Mouse (Mus musculus) megakaryocyte-erythroid progenitor cell, adult 5-6 weeks (primary cell): ENCODE results near the gene Atp6v1g1. TPM values are rescaled to one million over a fixed set of nuclear protein-coding genes. Genes with fewer than 3 reads are reported as not detected.

Experiments used
- ATAC-seq: replicated peaks from 2 replicates; pipeline ENCODE4 v1.8.0; 2016; ENCODE audit warnings: mild to moderate bottlenecking, inconsistent platforms; ENCODE audit not compliant: severe bottlenecking, poor library complexity, low FRiP score, low TSS enrichment
- total RNA-seq, 2 experiments: library from RNA; stranded (forward) in 1 of 2; stranded (reverse) in 1 of 2; fragments of 200-1000, 215-1000 nt in 1 of 2; fragments of >200 nt in 1 of 2; fragmentation: Nextera tagmentation in 1 of 2; gene quantifications; 2 replicates each; pipeline ENCODE4 v1.2.3; 2014 to 2017

Atp6v1g1 gene
- total RNA-seq, 2 experiments from 2014 or later = 57.0 to 92.6 TPM

DNA sequence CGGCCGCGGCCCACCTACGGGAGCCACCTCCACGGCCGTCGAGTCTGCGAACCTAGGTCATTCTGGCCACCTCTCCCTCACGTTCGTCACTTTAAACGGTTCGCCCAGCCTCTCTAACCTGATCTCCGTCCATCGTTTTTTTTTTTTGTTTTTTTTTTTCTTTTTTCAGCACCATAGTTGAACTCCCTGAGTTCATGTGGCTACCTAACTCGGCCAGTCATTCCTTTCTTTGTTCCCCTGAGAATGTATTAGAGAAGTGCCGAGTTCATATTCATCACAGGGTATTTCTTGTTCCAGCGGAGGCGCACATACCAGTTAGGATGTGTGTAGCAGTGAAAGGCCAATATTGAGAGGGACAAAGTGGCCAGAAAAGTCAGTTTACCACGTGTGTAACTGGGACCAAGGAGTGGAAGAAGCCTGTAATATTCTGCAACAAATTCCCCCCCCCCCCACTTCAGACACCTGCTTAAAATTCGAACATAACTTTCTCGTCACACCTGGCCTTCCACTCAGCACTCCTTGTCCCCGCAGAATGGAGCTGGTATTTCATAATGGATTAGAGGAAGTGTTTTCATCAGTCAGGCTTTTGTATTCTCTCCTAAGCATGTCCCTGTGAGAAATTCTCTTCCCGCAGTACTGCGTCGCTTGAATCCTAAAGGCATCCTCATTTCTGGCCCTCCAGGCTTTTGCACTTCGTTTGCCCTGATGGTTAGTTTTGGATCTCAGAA is 823 bp downstream of the Atp6v1g1 start:
- no peak; the same call in 1 of the 2 replicates for ATAC-seq

DNA sequence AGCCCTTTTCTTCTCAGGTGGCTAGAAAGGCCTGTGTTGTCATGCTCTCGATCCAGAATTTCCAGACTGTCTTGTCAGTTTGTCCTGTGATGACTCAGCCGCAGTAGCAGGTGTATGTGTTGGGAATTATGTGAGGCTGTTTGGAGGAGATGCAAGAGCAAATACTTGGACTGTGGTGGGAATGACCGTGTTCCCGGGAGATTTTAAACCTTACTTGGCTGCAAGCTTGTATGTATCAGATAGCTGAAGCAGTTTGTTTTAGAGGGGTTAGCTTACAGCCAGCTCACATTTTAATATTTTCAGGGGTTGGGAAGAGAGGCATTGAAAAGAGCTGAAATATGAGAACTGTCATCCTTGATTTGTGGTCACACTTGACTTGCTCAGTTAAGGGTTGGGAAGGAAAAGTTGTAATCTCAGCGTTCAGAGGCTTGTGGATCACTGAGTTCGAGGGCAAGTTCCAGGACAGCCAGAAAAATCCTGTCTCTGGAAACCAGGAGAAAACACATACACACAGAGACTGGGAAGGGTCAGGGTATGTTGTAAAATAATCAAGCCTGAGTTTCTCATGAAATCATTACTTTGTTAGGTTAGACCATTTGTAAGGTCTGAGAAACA is 2.0 kb downstream of the Atp6v1g1 start:
- ATAC-seq = no peak

DNA sequence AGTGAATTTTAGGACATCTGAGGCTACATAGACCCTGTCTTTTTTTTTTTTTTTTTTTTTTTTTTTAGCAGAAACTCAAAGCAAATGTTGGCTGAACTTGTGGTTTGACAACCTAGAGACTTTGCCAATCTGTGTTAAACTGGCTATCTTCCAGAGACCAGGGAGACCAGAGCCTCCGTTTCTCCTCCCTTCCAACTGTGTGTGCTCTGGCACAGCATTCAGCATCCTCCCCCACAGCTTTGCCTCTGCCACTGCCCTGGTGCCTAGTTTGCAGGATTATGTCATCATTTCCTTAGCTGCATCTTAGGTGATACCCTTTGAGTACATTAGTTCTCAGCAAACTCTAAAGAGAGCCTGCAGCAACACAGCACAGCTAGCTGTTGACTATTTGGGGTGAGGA is 3.2 kb downstream of the Atp6v1g1 start:
- ATAC-seq = no peak

DNA sequence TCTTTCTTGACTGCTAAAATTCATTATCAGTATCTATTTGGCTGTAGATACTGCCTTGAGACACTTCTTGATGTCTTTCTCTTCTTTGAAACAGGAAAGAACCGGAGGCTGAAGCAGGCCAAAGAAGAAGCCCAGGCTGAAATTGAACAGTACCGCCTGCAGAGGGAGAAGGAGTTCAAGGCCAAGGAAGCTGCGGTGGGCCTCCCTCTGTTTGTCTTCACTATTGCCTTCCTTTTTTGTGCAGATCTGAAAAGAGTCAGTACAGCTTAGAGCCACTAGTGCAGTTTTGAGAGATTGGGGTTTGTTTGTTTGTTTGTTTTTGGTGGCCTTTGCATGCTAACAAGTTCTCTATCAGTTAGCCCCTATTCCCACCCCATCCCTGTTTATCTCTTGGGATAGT is 3.9 kb downstream of the Atp6v1g1 start:
- ATAC-seq = no peak

DNA sequence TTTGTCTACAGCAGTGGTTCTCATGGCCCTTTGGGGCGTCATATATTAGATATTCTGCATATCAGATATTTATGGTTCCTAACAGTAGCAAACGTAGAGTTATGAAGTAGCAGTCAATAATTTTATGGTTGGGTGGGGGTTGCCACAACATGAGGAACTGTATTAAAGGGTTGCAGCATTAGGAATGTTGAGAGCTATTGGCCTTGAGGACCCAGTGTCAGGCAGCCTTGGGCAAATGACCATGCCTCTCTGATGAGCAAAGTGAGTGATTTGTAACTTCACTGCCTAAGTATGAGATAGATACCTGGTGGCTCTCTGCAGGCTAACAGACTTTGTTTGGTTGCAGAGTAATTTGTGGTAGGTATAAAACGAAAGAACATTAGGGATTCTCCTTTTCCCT is 6.3 kb downstream of the Atp6v1g1 start:
- ATAC-seq = no peak

DNA sequence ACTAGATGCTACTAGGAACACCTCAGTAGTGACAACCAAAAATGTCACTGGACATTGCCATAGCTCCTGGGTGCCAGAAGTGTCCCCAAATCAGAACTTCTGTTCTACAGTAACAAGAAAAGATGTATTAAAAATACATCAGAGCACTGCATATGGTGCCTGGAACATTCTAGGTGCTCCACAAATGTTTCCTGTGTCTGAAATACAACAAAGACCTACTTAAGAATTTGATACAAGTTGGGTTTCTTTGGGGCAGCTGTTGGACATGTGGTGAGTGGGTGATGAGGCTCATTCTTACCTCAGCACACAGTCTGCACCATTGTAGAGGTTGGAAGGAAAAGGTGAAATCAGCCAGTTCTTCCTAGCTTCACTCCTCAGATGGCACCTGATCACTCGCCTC is 8.3 kb downstream of the Atp6v1g1 start:
- ATAC-seq = no peak

DNA sequence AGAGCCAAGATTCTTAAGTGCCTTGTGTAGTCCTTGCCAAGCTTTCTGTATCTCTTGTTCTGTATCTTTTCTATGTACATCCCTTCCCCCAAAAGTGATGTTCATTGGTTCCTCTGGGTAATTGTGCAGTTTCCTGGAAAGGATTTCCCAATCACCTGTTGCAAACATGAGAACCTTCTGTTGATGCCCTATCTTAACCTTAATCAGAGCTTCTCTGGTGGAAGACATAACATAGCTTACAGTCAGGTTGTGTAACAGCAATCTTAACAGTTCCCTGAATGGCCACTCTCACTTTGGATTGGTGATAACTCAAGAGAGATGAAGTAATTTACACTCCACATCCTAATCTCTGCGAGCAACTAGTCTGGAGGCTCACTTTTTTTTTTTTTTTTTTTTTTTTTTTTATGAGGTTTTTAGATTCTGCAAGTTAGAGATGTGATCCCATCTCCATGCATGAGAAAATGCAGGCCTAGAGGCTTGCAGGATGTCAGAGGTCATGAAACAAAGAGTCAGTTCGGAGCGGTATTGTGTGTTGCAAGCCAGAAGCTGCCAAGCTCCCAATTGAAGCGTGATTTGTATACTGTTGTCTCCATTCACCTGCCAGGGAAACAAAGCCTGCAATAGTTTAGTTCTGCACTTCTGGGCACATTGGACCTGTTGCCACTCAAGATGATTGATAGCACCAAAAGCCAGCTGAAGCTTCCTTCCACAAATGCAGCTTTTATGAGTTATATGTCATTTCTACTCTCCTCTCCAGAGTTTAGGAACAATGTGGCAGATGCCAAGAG is 9.4 kb downstream of the Atp6v1g1 start:
- no peak for ATAC-seq

DNA sequence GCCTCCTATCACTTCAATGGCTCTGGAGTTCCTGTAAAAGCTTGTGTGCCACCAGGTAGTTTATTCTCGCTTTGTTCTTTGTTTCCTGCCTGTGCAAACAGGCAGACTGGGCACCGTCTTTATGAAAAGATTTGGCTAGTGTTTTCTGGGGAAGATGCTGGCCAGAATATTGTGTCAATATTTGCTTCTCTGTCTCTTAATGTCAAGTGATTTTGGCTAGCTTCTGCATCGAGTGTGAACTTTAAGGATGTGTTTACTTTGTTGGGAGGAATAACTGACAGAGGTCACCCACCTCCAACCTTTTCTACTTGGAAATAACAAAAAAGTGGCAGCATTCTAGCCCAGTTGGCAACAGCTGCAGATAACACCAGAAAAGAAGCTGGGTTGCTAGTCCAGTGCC is 10.0 kb downstream of the Atp6v1g1 start:
- no peak for ATAC-seq

DNA sequence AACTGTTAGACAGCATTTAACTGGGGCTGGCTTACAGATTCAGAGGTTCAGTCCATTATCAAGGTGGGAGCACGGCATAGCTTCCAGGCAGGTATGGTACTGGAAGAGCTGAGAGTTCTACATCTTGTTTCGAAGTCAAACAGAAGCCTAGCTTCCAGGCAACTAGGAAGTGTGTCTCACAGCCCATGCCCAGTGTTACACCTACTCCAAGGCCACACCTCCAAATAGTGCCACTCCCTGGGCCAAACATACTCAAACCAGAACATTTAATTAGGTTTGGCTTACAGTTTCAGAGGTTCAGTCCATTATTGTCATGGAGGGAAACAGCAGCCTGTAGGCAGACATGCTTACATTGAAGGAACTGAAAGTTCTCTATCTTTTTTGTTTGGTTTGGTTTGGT is 10.5 kb downstream of the Atp6v1g1 start:
- no peak for ATAC-seq

DNA sequence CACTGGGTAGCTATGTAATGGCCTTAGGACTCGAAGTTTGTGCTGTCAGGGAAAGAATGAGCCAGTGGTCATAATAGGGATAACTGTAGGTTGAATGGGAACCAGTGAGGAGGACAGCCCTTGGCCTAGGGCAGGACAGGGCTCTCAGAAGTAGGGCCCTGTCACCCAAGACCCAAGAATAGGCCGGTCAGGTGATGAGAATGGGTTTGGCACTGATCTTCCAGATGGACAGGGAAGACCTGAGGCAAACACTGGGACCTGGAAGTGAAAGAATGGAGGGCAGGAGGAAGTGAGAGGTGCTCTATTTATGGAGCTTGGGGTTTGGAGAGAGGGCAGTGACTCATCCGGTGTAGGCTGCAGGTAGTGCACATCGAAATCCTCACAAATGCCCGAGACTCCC is 12.1 kb downstream of the Atp6v1g1 start:
- no peak for ATAC-seq

DNA sequence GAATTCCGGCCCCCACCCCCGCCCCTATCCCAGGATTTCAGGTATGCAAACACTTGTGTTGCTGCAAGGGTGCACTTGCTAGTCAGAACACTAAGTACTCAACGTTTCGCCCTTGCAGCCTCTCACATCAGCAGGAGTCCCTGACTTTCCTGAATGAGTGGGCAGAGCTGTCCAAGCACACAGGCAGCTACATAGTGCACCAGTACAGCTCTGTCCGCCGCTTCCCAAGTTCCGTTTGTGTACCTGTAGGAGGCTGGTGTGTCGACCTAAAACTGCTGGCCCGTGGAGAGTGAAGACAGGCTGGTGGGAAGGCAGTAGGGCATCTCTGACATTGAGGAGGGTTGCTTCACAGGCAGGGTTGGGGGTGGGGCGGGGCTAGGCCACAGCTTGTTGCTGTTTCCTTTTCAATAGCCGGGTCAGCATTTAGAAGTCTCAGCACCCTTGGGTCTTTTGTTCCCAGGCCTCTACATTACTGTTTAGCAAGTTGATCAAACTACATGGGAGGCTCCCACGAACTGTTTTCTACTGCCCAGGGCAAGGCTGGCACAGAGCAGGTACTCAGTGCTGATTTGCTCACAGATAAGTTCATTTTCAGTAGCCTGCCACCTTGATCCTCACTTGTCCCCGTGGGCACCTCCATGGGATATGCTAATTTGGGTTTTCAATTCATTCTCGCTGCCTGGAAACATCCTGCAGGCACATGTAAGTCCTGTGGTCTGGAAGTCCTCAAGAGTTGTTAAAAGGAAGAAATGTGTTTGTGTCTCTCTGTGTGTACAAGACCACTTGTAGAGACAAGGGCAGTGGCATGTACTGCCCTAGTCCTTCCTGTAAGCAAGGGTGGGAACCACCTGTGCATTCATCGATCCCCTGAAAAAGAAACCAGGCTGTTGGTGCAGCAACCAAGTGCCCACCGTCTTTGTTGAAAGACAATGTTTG is 12.8 kb downstream of the Atp6v1g1 start:
- no peak for ATAC-seq

DNA sequence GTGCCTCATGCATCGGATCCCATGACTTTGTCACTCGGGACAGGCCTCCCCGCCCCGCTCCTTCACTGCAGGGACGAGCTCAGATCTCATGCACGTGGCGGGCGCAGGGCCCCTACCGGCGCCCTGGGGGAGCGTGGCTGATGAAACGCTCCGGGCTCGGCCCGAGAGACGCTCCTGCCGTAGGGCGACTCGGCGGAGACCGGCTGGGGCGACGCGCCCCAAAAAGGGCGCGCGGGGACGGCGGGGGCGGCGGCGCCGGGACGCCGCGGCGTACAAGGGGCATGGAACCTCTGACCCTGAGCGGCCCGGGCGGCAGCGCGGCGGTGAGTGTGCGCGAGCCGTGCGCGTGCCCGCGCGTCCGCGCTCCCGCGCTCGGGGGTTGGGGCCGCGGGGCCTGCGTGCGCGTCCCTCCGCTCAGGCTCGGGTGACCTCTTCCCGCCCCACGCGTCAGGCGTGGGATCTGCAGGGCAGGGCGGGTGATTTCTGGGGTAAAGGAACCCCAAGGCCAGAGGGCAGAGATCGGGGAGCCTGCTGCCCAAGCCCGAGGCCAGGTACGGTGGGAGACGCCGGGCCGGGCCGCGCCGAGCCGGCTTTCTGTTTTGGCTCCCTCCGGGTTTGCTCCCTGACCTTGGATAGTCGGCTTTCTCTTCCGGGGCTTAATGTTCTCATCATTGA is 14.0 kb downstream of the Atp6v1g1 start, which contains the start of gene Tmem268:
Gene Tmem268 (plus strand): TSS at position 375 of the 675 bp plus-strand sequence.
- ATAC-seq = peak; percentile 79

DNA sequence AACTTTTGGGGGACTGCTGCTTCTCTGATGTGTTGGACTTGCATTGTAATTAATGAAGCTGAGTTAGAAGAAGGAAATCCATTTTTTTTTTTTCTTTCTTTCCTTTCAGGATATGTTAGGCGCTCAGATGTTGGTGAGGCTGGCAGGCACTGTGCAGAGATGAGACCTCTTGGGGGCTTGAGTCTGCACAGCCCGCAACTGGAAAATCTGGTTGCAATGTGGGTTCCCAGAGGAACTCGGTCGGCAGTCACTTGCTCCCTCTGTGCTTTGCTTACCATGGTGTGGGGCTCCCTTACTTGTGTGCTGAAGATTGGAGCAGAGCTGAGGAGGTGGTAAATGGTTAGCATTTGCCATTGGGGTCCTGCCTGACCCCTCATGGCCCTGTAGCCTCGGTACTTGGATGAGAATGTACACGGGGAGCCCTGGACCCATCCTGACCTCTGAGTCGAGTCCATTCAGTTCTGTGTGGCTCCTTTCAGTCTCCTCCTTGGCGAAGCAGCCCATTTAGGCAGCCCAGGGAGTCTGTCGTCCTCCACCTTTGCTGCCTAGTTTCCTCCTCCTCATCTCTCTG is 14.6 kb downstream of the Atp6v1g1 start:
- ATAC-seq = 0 out of 2 replicates have a peak, but pooled peaks have one; percentile 12

DNA sequence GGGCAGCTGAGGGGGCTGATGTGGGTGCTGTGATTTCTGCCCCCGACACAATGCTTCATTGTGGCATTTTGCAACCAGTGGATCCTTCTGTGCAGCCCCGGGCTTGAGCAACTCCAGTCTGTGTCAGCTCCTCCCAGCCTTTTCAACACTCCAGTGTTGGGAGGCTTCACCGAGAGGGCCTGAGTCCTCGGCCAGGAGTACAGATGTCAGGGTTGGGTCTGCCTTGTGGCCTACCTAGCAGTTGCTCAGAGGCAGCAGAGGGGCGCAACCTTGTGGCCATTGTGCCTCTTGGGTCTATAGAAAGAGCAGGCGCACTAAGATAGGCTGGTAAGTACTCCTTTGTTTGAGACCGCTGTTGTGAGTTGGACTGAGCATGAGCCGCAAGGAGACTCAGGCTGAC is 15.5 kb downstream of the Atp6v1g1 start:
- ATAC-seq = peak; percentile 23; the same call in 1 of the 2 replicates

DNA sequence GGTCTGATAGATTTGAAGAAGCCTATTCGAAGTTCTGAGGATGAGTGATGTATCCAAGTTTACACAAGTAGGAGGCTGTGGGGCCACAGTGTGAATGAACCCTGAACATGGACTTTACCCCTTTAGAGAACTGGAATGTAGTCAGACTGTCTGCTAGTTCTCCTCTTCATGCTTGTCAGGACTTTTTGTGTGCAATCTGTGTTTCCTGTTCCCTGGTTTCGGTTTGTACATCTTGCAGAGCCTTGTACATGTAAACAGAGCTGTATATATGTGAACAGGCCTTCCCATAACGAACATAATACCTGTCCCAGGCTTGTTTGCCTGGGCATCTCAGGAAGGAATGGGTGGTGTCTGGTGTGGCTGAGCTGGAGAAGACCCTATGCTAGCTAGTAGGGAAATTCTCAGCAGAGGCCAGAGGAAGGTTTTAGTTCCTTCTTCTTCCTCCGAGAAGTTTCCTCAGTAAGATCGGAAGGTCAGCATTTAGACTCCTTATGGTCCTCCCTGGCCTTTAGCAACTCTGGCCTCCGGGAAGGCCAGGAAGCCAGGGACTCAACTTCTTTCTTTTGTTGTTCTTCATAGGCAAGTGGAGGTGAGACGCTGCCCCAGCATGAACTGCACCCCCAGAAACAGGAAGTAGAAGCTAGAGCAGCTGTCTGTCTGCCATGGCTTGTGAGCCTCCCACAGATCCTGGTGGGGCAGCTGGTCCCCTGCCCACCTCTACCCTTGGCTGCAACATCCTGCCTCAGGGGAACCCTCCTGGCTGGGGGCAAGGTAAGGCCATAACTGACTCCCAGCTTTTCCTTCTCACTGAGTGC is 17.5 kb downstream of the Atp6v1g1 start:
- no peak for ATAC-seq

DNA sequence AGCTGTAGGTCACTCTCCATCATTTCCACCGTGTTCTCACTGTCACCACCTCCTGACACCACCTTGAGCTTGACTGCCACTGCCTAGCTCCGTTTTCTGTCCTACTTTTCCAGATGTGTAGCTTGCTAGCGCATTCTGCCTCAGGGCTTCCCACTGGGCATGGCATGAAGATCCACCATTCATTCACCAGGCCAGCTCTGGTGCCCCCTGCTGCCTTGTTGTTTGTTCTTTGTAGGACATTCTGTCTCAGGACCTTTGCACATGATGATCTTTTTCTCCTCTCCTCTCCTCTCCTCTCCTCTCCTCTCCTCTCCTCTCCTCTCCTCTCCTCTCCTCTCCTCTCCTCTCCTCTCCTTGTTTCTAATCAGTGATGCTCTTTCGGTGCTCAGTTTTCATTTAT is 18.2 kb downstream of the Atp6v1g1 start:
- ATAC-seq = no peak

DNA sequence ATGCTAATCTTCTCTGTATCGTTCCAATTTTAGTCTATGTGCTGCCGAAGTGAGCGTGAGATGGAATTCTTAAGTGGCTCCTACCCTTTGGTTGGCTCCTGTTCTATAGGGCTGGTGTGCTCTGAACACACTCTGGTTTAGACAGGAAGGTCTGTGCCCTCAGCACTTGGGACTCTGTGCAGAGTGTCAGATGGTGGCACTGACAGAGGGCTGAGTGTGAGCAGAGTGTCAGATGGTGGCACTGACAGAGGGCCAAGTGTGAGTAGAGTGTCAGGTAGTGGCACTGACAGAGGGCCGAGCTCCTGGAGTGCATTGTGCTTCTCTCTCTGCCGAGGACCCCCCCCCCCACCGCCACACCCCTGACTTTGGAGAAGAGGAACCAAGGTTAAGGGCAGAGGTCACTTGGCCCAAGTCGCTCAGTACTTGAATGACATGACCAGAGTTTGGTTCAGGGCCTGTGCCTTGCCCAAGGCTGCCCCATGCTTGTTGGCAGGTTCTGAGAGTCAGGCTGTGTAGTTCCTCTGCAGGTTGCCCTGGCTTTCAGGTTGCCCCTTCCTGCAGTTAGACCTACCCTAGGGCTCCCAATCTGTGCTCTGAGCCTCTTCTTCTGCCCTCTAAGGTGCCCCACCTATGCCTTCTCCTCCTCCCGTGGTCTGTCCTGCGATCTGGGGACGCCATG is 23.3 kb downstream of the Atp6v1g1 start:
- ATAC-seq = no peak
